8 mouse cellular contexts compared by ENCODE assay signal in genomic region chr17:13700131-13701016, GRCm38 (mm10). TPM values are rescaled to one million over a fixed set of nuclear protein-coding genes. Genes with fewer than 3 reads are reported as not detected.
DNase-seq lines count a peak whose midpoint lies in the region; ATAC-seq lines count a peak whose summit lies in the region.

No protein-coding gene starts in this region.

- peak overlapping the region; percentile 25 for H3K27ac ChIP-seq in hindbrain, embryonic 15.5 days (replicated peaks)
- peak overlapping the region; percentile 8 for H3K27ac ChIP-seq in liver, embryonic 11.5 days (ENCODE audit: low read depth, low read length)
- peak overlapping the region; percentile 42; the same call in 1 of the 2 replicates for H3K27ac ChIP-seq in neural tube, embryonic 12.5 days

- H3K4me3 ChIP-seq in hindbrain, embryonic 15.5 days = no peak overlapping the region
- H3K4me3 ChIP-seq in liver, embryonic 11.5 days (ENCODE audit: low read depth, low read length) = no peak overlapping the region
- H3K4me3 ChIP-seq in neural tube, embryonic 12.5 days = no peak overlapping the region

- peaks cover 13% of the 10 kb centered on the region for H3K4me1 ChIP-seq in hindbrain, embryonic 15.5 days (replicated peaks)
- H3K4me1 ChIP-seq in liver, embryonic 11.5 days (replicated peaks; ENCODE audit: control insufficient read depth, insufficient read depth, low read length) = peaks cover 8% of the 10 kb centered on the region
- H3K4me1 ChIP-seq in neural tube, embryonic 12.5 days = peaks cover 16% of the 10 kb centered on the region

- 24% methylated on average over 4 of the region's 4 CpGs for WGBS in hindbrain, embryonic 15.5 days
- 20% methylated on average over 4 of the region's 4 CpGs for WGBS in liver, embryonic 11.5 days
- 6% methylated on average over 4 of the region's 4 CpGs for WGBS in neural tube, embryonic 12.5 days

- H3K9me3 ChIP-seq in hindbrain, embryonic 15.5 days = no peaks in the 10 kb centered on the region
- no peaks in the 10 kb centered on the region for H3K9me3 ChIP-seq in liver, embryonic 11.5 days (ENCODE audit: control insufficient read depth, low read length)
- H3K9me3 ChIP-seq in neural tube, embryonic 12.5 days = no peaks in the 10 kb centered on the region

- no peaks in the 10 kb centered on the region for H3K27me3 ChIP-seq in hindbrain, embryonic 15.5 days
- H3K27me3 ChIP-seq in liver, embryonic 11.5 days (replicated peaks; ENCODE audit: control insufficient read depth, insufficient read depth, low read length) = no peaks in the 10 kb centered on the region
- H3K27me3 ChIP-seq in neural tube, embryonic 12.5 days (replicated peaks) = no peaks in the 10 kb centered on the region

- no peaks in the 10 kb centered on the region for H3K36me3 ChIP-seq in hindbrain, embryonic 15.5 days
- H3K36me3 ChIP-seq in liver, embryonic 11.5 days (ENCODE audit: control insufficient read depth, insufficient read depth, low read length) = no peaks in the 10 kb centered on the region
- no peaks in the 10 kb centered on the region for H3K36me3 ChIP-seq in neural tube, embryonic 12.5 days

- ATAC-seq in hindbrain, embryonic 15.5 days (ENCODE audit: low FRiP score, low read depth) = peak; percentile 46; the same call in 1 of the 2 replicates
- peak; percentile 65 for ATAC-seq in liver, embryonic 11.5 days (replicated peaks; ENCODE audit: low FRiP score)
- ATAC-seq in neural tube, embryonic 12.5 days (ENCODE audit: low FRiP score, low read depth) = peak; percentile 68

- no peak overlapping the region for H3K9ac ChIP-seq in hindbrain, embryonic 15.5 days
- H3K9ac ChIP-seq in liver, embryonic 11.5 days (ENCODE audit: low read depth, low read length) = no peak overlapping the region
- no peak overlapping the region for H3K9ac ChIP-seq in neural tube, embryonic 12.5 days

- DNase-seq in cerebellum, adult 9-11 months = peak; percentile 40
- no peak for DNase-seq in cerebellum, adult 8-10 months
- peak; percentile 66 for DNase-seq in forelimb bud, embryonic 11.5 days (ENCODE audit: low read depth, low spot score)
- DNase-seq in liver, embryonic 11.5 days (ENCODE audit: low spot score) = no peak
- DNase-seq in spleen, adult 12 weeks (ENCODE audit: low spot score) = no peak
- DNase-seq in layer of hippocampus, adult 11-12 months (ENCODE audit: low spot score) = no peak

- H3K4me2 ChIP-seq in hindbrain, embryonic 15.5 days = no peak overlapping the region
- no peak overlapping the region for H3K4me2 ChIP-seq in liver, embryonic 11.5 days
- H3K4me2 ChIP-seq in neural tube, embryonic 12.5 days (replicated peaks) = no peak overlapping the region

RNA-seq across cellular contexts. Expression of gene Afdn, which starts 60.0 kb away (rescaled TPM):
- 131 and 132 TPM in 2 replicates for polyA plus RNA-seq in hindbrain, embryonic 15.5 days (2015; fragmentation: Nextera tagmentation; extraction: Ambion mirVana)
- polyA plus RNA-seq in liver, embryonic 11.5 days (2014; fragmentation: Nextera tagmentation; extraction: Ambion mirVana) = 34.3 and 34.6 TPM in 2 replicates
- polyA plus RNA-seq in neural tube, embryonic 12.5 days (2016; fragmentation: Nextera tagmentation; extraction: Ambion mirVana) = 151 and 156 TPM in 2 replicates

Comparison
In these comparisons a context has a peak if more than half of its experiments do, and no peak if none do; other contexts are left out.
1. DNase-seq: peak in cerebellum, adult 9-11 months (single experiment) and forelimb bud, embryonic 11.5 days (single experiment); none in cerebellum, adult 8-10 months (single experiment), liver, embryonic 11.5 days (single experiment), spleen, adult 12 weeks (single experiment) and layer of hippocampus, adult 11-12 months (single experiment).
2. Peak in every context shown above with its lines, with median percentiles within 50 percentile points of each other: ATAC-seq and H3K27ac ChIP-seq.